Mouse (Mus musculus): ENCODE data around the gene Spryd4.
"Not testable (repeated sequence)": the region's sequence is repeated elsewhere in the genome, so short reads cannot be mapped to it uniquely, and the experiment has no call there.

Spryd4 gene

GRCm38 (mm10) chr10:128185277-128185940 lies 26.2 kb downstream of the Spryd4 start:
- DNase-seq, result no peak

DNA sequence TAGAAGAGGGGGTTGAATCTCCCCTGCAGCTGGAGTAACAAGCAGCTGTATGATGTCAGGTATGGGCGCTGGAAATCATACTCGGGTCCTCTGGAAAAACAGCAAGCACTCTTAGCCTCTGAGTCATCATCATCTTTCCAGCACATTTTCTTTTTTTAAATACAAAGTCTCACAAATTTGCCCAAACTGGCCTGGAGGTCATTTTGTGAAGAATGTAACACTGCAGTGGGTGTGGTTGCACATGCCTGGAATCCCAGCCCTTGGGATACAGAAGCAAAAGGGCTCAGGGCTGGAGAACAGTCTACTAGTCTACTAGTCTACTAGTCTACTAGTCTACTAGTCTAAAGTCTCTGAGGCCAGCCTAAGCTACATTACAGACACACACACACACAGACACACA lies 27.3 kb downstream of the Spryd4 start:
- no peak for DNase-seq

- DNase-seq, result peak; percentile 26
Observed at GRCm38 (mm10) chr10:128179989-128180388, 31.6 kb downstream of the Spryd4 start, which contains the start of gene Rbms2. TSS of gene Rbms2 (minus strand) at chr10:128180297.

DNA sequence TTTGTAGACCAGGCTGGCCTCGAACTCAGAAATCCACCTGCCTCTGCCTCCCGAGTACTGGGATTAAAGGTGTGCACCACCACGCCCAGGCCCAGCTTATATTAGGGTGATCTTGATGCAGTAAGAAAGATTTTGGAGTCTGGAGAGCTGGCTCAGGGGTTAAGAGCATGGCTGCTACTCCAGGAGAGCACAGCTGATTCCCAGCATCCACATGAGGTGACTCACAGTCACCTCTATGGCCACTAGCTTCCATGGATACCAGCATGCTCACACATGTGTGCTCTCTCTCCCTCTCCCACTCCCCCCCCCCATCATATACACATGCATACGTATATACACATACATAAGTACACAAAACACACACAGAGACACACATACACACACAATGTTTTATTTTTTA lies 34.3 kb downstream of the Spryd4 start:
- no peak for DNase-seq

DNA sequence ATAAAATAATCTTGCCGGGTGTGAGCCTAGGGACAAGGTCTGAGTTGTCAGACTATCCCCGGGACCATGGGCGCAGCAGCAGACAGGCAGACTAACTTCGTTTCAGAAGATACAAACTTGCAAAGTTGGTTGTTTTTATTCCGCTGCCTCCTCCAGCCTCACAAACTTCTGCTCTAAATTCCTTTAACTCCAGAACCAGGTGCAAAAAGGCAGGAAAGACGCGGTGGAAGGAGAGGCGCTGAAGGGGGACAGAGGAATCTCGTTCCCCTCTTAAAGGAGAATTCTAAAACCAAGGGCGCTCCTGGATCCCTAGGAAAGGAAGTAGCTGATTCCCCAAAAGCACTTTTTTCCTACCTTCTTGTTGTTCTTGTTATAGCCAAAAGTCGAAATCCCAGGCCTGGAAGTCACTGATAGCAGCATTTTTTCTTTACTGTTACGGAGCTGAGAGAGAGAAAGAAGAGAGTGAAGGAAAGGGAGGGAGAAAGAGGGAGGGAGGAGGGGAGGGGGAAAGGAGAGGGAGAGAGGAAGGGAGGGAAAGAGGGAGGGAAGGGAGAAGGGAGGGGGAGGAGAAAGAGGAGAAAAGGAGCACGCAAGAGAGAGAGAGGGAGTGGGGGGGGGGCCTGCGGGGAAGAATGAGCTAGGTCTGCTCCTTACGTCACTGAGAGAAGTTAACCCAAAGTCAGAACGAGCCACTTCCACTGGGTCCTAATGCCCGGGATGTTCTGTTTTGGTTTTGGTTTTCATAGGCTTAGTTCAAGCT lies 35.4 kb downstream of the Spryd4 start:
- DNase-seq, result peak; percentile 78

GRCm38 (mm10) chr10:128175302-128175701 lies 36.3 kb downstream of the Spryd4 start:
- DNase-seq, result no peak

- not testable (repeated sequence) for DNase-seq
Observed at GRCm38 (mm10) chr10:128171348-128171747, 40.3 kb downstream of the Spryd4 start.

GRCm38 (mm10) chr10:128167091-128167490 lies 44.5 kb downstream of the Spryd4 start:
- DNase-seq, result no peak

DNA sequence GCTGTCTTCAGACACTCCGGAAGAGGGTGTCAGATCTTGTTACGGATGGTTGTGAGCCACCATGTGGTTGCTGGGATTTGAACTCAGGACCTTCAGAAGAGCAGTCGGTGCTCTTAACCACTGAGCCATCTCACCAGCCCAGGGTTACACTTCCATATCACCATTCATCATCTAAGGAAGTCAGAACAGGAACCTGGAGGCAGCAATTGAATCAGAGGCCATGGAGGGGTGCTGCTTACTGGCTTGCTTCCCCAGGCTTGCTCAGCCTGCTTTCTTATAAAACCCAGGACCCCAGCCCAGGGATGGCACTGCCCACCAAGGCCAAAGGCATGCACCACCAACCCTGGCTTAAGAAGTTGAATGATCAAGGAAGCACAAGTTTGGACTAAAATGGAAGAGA lies 45.9 kb downstream of the Spryd4 start:
- not testable (repeated sequence) for DNase-seq

All from liver (tissue).